Mouse (Mus musculus): ENCODE data around the gene Rps6kb2. TPM values are rescaled to one million over a fixed set of nuclear protein-coding genes. Genes with fewer than 3 reads are reported as not detected.
A peak's percentile ranks its signal among the peaks of the same experiment; 100 is the strongest.

Rps6kb2 gene
- total and polyA plus RNA-seq, 2 experiments from 2014 or later = 24.7 to 56.5 TPM

GRCm38 (mm10) chr19:4151488-4151860, 11.7 kb downstream of the Rps6kb2 start:
- Histone ChIP-seq H3K4me1 (ENCODE audit: insufficient read depth, low read length) (peaks cover 14% of the 10 kb centered on the region), H3K9me3 (ENCODE audit: low read length) (no peaks in the 10 kb centered on the region), H3K9ac (replicated peaks; ENCODE audit: low read length) (no peak overlapping the region), H3K4me3 (ENCODE audit: low read length) (no peak overlapping the region), H3K27me3 (ENCODE audit: insufficient read depth, low read length) (no peaks in the 10 kb centered on the region), H3K4me2 (ENCODE audit: low read depth, low read length) (no peak overlapping the region), H3K27ac (no peak overlapping the region), H3K36me3 (ENCODE audit: insufficient read depth, low read length) (peaks cover 9% of the 10 kb centered on the region; the same call in 1 of the 2 replicates)
- no peak for ATAC-seq
- 72% methylated on average over 5 of the region's 5 CpGs for WGBS
- no peak for TF ChIP-seq CTCF (IDR thresholded peaks at IDR 0.05; ENCODE audit: low read depth)
- DNase-seq (ENCODE audit: low spot score) = no peak

DNA sequence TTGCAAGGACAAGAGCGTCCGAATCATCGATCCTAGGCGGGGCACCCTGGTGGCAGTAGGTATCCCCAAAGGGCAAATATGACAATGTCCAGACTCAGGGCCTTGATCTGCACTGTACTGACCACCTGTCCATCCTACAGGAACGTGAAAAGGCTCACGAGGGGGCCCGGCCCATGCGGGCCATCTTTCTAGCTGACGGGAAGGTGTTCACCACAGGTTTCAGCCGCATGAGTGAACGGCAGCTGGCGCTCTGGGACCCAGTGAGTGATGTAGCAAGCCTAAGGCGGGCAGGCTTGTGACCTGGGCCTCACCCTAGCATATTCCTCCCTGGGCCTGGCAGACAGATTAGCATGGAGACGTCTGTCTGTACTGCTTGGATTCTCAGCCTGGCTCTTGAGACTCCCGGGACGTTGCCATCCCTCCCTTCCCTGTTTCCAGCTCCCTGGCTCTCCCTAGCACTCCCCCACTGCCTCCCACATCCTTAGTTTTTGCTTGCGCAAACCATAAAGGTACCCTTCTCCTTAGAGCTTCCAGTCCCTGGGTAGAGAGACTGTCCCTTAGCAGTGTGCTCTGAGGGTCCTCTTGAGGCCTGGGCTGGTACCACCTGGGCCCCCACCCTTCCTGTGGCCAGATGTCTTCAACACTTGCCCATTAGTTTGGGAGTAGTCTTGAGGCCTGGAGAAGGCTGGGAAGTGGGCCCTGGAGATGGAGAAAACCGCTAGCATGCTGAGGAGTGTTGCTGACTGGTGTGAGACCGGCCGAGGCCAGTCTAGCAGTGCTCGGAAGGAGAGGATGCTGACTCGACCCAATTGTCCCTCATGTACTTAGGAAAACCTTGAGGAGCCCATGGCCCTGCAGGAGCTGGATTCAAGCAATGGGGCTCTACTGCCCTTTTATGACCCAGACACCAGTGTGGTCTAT, 12.3 kb downstream of the Rps6kb2 start:
- Histone ChIP-seq H3K9ac (replicated peaks; ENCODE audit: low read length) (no peak overlapping the region), H3K4me3 (ENCODE audit: low read length) (no peak overlapping the region), H3K36me3 (ENCODE audit: insufficient read depth, low read length) (peaks cover 9% of the 10 kb centered on the region; the same call in 1 of the 2 replicates), H3K27ac (no peak overlapping the region), H3K27me3 (ENCODE audit: insufficient read depth, low read length) (no peaks in the 10 kb centered on the region), H3K9me3 (ENCODE audit: low read length) (no peaks in the 10 kb centered on the region), H3K4me2 (ENCODE audit: low read depth, low read length) (no peak overlapping the region), H3K4me1 (ENCODE audit: insufficient read depth, low read length) (peaks cover 14% of the 10 kb centered on the region)
- DNase-seq (ENCODE audit: low spot score) (no peak), ATAC-seq (no peak)
- TF ChIP-seq CTCF (IDR thresholded peaks at IDR 0.05; ENCODE audit: low read depth) = no peak
- WGBS = 85% methylated on average over 22 of the region's 22 CpGs

- 94% methylated on average over 17 of the region's 17 CpGs for WGBS
- Histone ChIP-seq H3K4me3 (ENCODE audit: low read length) (no peak overlapping the region), H3K9me3 (ENCODE audit: low read length) (no peaks in the 10 kb centered on the region), H3K4me1 (ENCODE audit: insufficient read depth, low read length) (peaks cover 14% of the 10 kb centered on the region), H3K27ac (no peak overlapping the region), H3K27me3 (ENCODE audit: insufficient read depth, low read length) (no peaks in the 10 kb centered on the region), H3K9ac (replicated peaks; ENCODE audit: low read length) (no peak overlapping the region), H3K36me3 (ENCODE audit: insufficient read depth, low read length) (peaks cover 9% of the 10 kb centered on the region; the same call in 1 of the 2 replicates), H3K4me2 (ENCODE audit: low read depth, low read length) (peak overlapping the region; percentile 87; the same call in 1 of the 2 replicates)
- no peak for ATAC-seq
- no peak for DNase-seq (ENCODE audit: low spot score)
- TF ChIP-seq CTCF (IDR thresholded peaks at IDR 0.05; ENCODE audit: low read depth) = no peak
These were observed 13.2 kb downstream of the Rps6kb2 start for GRCm38 (mm10) chr19:4149764-4150461.

- peaks cover 9% of the 10 kb centered on the region; the same call in 1 of the 2 replicates for H3K36me3 ChIP-seq (ENCODE audit: insufficient read depth, low read length)
- TF ChIP-seq CTCF (IDR thresholded peaks at IDR 0.05; ENCODE audit: low read depth) = no peak
- peak overlapping the region; percentile 79; the same call in 1 of the 2 replicates for H3K27ac ChIP-seq
- no peaks in the 10 kb centered on the region for H3K9me3 ChIP-seq (ENCODE audit: low read length)
- peak overlapping the region; percentile 90 for H3K9ac ChIP-seq (replicated peaks; ENCODE audit: low read length)
- no peaks in the 10 kb centered on the region for H3K27me3 ChIP-seq (ENCODE audit: insufficient read depth, low read length)
- 91% methylated on average over 11 of the region's 11 CpGs for WGBS
- ATAC-seq (no peak), DNase-seq (ENCODE audit: low spot score) (no peak)
- H3K4me1 ChIP-seq (ENCODE audit: insufficient read depth, low read length) = peaks cover 14% of the 10 kb centered on the region
- H3K4me3 ChIP-seq (ENCODE audit: low read length) = peak overlapping the region; percentile 92
- H3K4me2 ChIP-seq (ENCODE audit: low read depth, low read length) = peak overlapping the region; percentile 87
These were observed 13.9 kb downstream of the Rps6kb2 start for GRCm38 (mm10) chr19:4149283-4149682.

GRCm38 (mm10) chr19:4148819-4149218, 14.3 kb downstream of the Rps6kb2 start:
- peak overlapping the region; percentile 90 for H3K9ac ChIP-seq (replicated peaks; ENCODE audit: low read length)
- peak overlapping the region; percentile 79 for H3K27ac ChIP-seq
- peaks cover 9% of the 10 kb centered on the region; the same call in 1 of the 2 replicates for H3K36me3 ChIP-seq (ENCODE audit: insufficient read depth, low read length)
- 3% methylated on average over 8 of the region's 8 CpGs for WGBS
- no peaks in the 10 kb centered on the region for H3K27me3 ChIP-seq (ENCODE audit: insufficient read depth, low read length)
- no peak for TF ChIP-seq CTCF (IDR thresholded peaks at IDR 0.05; ENCODE audit: low read depth)
- ATAC-seq (peak; percentile 27), DNase-seq (ENCODE audit: low spot score) (no peak)
- peaks cover 14% of the 10 kb centered on the region for H3K4me1 ChIP-seq (ENCODE audit: insufficient read depth, low read length)
- H3K4me2 ChIP-seq (ENCODE audit: low read depth, low read length) = peak overlapping the region; percentile 87
- no peaks in the 10 kb centered on the region for H3K9me3 ChIP-seq (ENCODE audit: low read length)
- H3K4me3 ChIP-seq (ENCODE audit: low read length) = peak overlapping the region; percentile 92

- peak within 1 kb of the TSS; percentile 90 for H3K9ac ChIP-seq (replicated peaks; ENCODE audit: low read length)
- peak; percentile 94 for ATAC-seq
- under 1% methylated on average over 31 of the region's 33 CpGs for WGBS
- H3K4me1 ChIP-seq (ENCODE audit: insufficient read depth, low read length) = peaks cover 14% of the 10 kb centered on the region
- peak within 1 kb of the TSS; percentile 92 for H3K4me3 ChIP-seq (ENCODE audit: low read length)
- H3K4me2 ChIP-seq (ENCODE audit: low read depth, low read length) = peak within 1 kb of the TSS; percentile 87
- H3K27me3 ChIP-seq (ENCODE audit: insufficient read depth, low read length) = no peaks in the 10 kb centered on the region
- no peaks in the 10 kb centered on the region for H3K9me3 ChIP-seq (ENCODE audit: low read length)
- H3K36me3 ChIP-seq (ENCODE audit: insufficient read depth, low read length) = peaks cover 9% of the 10 kb centered on the region; the same call in 1 of the 2 replicates
- no peak for TF ChIP-seq CTCF (IDR thresholded peaks at IDR 0.05; ENCODE audit: low read depth)
- DNase-seq (ENCODE audit: low spot score) = peak; percentile 95
- peak within 1 kb of the TSS; percentile 79 for H3K27ac ChIP-seq
These were observed 14.7 kb downstream of the Rps6kb2 start, which contains the start of gene Coro1b for GRCm38 (mm10) chr19:4148491-4148806. Gene Coro1b (plus strand): TSS chr19:4148619.
